Mouse (Mus musculus) midbrain, embryonic 14.5 days (tissue): ENCODE measurements around the gene Pik3ip1. TPM values are rescaled to one million over a fixed set of nuclear protein-coding genes. Genes with fewer than 3 reads are reported as not detected.

ENCODE experiments used
- ATAC-seq: fragments of 200-750 bp; cut with Nextera tagmentation; 2 replicates; pipeline ENCODE4 v1.8.0; 2017; ENCODE audit warnings: moderate number of reproducible peaks, moderate library complexity; ENCODE audit not compliant: low FRiP score, low TSS enrichment
- DNase-seq: peaks from one replicate; pipeline ENCODE4 v3.0.0-alpha.2; 2015
- H3K27ac ChIP-seq: fragments of 300-500 bp; sonication (generic); replicated peaks from 2 replicates; pipeline ENCODE4 v1.5.1; 2014; ENCODE audit warnings: mild to moderate bottlenecking, low read depth, low read length, moderate library complexity
- H3K27me3 ChIP-seq: fragments of 300-500 bp; sonication (generic); 2 replicates; pipeline ENCODE4 v1.6.1; 2014; ENCODE audit warnings: low read length, control low read depth, mixed read lengths; ENCODE audit not compliant: control insufficient read depth, insufficient read depth
- H3K36me3 ChIP-seq: fragments of 300-500 bp; sonication (generic); 2 replicates; pipeline ENCODE4 v1.6.1; 2014; ENCODE audit warnings: low read length, control low read depth; ENCODE audit not compliant: control insufficient read depth, insufficient read depth
- H3K4me1 ChIP-seq: fragments of 300-500 bp; sonication (generic); 2 replicates; pipeline ENCODE4 v1.6.1; 2014; ENCODE audit warnings: mild to moderate bottlenecking, antibody characterized with exemption, low read length, control low read depth; ENCODE audit not compliant: control insufficient read depth, insufficient read depth
- H3K4me2 ChIP-seq: fragments of 300-500 bp; sonication (generic); 2 replicates; pipeline ENCODE4 v1.6.1; 2014; ENCODE audit warnings: mild to moderate bottlenecking, low read length, moderate library complexity
- H3K4me3 ChIP-seq: fragments of 300-500 bp; sonication (generic); replicated peaks from 2 replicates; pipeline ENCODE4 v1.5.1; 2014; ENCODE audit warnings: low read depth, low read length
- H3K9ac ChIP-seq: fragments of 300-500 bp; sonication (generic); replicated peaks from 2 replicates; pipeline ENCODE4 v1.6.1; 2014; ENCODE audit warnings: mild to moderate bottlenecking, low read length, moderate library complexity
- H3K9me3 ChIP-seq: fragments of 300-500 bp; sonication (generic); 2 replicates; pipeline ENCODE4 v1.6.1; 2016; ENCODE audit warnings: low read length, control low read depth, mixed read lengths; ENCODE audit not compliant: control insufficient read depth
- WGBS: fragments of 180-500 bp; shearing (Covaris S2); extraction: QIAGEN DNeasy Blood & Tissue Kit; methylation state at CpG from one replicate; pipeline ENCODE4 v1.1.7; 2014; 5-methylcytosine and 5-hydroxymethylcytosine counted together
- polyA plus RNA-seq: library from polyadenylated mRNA; unstranded; fragments of >200 nt; fragmentation: Nextera tagmentation; extraction: Ambion mirVana; gene quantifications from 2 replicates; pipeline ENCODE4 v1.2.1, GENCODE M21; 2014

Pik3ip1 gene
- polyA plus RNA-seq, 1 experiment from 2014 or later, result 20.2 TPM

DNA sequence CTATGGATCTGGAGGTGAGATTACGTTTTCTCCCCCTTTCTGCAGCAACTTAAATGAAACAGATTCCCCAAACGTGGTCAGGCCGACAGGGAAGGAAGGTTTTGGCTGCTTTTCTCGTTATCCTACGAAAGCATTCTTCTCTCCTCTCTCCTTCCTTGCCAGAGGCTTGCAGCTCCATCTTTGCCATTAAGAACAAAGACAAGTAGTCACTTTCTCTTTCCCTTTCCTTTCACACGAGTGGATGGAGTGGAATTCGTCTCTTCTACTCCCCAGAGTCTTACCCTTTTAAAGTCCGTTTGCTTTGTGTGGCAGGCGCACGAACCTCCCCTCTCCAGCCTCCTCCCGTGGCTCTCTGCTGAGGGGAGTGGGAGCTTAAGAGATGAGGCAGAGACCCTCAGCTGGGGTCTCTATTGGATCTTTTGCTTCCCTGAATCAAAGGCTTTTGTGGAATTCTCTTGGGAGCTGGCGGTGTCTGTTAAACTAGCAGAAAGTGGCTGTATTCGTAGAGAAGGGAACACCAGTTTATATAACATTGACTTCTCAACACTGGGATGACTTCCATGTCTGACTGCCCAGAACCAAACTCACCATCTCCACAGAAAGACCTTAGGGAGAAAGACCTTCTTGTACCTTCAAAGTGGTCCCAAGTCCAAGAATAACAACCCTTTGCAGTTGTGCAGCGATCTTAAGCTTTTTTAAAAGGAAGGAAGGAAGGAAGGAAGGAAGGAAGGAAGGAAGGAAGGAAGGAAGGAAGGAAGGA, 970 bp downstream of the Pik3ip1 start:
- Histone ChIP-seq H3K27me3 (no peaks in the 10 kb centered on the region), H3K27ac (peak overlapping the region; percentile 52), H3K4me1 (peaks cover 9% of the 10 kb centered on the region), H3K9ac (peak overlapping the region; percentile 52), H3K4me2 (peak overlapping the region; percentile 100), H3K9me3 (no peaks in the 10 kb centered on the region), H3K36me3 (peaks cover 10% of the 10 kb centered on the region; the same call in 1 of the 2 replicates), H3K4me3 (peak overlapping the region; percentile 63)
- DNase-seq, result peak; percentile 59
- WGBS, result 1% methylated on average over 14 of the region's 14 CpGs
- ATAC-seq, result no peak

GRCm38 (mm10) chr11:3331756-3332642, 1.8 kb downstream of the Pik3ip1 start:
- Histone ChIP-seq H3K27me3 (no peaks in the 10 kb centered on the region), H3K9ac (peak overlapping the region; percentile 63), H3K4me1 (peaks cover 10% of the 10 kb centered on the region), H3K4me2 (peak overlapping the region; percentile 100), H3K27ac (peak overlapping the region; percentile 67), H3K36me3 (peaks cover 10% of the 10 kb centered on the region; the same call in 1 of the 2 replicates), H3K9me3 (no peaks in the 10 kb centered on the region), H3K4me3 (peak overlapping the region; percentile 63)
- ATAC-seq (peak; percentile 96), DNase-seq (peak; percentile 97)
- WGBS, result under 1% methylated on average over 75 of the region's 75 CpGs

DNA sequence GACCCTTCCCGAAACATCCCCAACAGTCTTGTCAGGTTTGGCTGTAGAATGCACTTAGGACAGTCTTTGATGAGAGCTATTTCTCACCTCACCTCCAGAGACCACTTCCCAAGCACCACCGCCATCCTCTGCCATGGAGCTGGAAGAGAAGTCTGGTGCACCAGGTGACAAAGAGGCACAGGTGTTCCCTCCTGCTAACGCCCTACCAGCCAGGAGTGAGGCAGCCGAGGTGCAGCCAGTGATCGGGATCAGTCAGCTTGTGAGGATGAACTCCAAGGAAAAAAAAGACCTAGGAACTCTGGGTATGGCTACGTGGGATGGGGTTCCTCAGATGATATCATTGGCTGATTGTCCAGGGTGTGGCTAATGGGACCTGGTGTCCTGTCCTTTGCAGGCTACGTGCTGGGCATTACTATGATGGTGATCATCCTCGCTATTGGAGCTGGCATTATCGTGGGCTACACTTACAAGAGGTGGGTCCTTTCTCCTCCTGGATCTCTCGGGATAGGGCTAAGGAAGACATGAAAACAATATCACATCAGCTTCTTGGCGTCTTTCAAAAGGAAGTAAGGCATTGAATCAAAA, 3.0 kb downstream of the Pik3ip1 start:
- ATAC-seq, result no peak
- Histone ChIP-seq H3K4me1 (peaks cover 21% of the 10 kb centered on the region), H3K27me3 (no peaks in the 10 kb centered on the region), H3K4me3 (no peak overlapping the region), H3K27ac (no peak overlapping the region), H3K36me3 (peaks cover 10% of the 10 kb centered on the region; the same call in 1 of the 2 replicates), H3K9ac (no peak overlapping the region), H3K4me2 (no peak overlapping the region), H3K9me3 (no peaks in the 10 kb centered on the region)
- no peak for DNase-seq
- WGBS, result 94% methylated on average over 11 of the region's 11 CpGs

- DNase-seq (no peak), ATAC-seq (no peak)
- H3K9ac ChIP-seq, result no peak overlapping the region
- H3K27ac ChIP-seq, result no peak overlapping the region
- peaks cover 21% of the 10 kb centered on the region for H3K4me1 ChIP-seq
- peaks cover 10% of the 10 kb centered on the region; the same call in 1 of the 2 replicates for H3K36me3 ChIP-seq
- H3K9me3 ChIP-seq, result no peaks in the 10 kb centered on the region
- H3K4me3 ChIP-seq, result no peak overlapping the region
- H3K4me2 ChIP-seq, result no peak overlapping the region
- H3K27me3 ChIP-seq, result no peaks in the 10 kb centered on the region
- 93% methylated on average over 11 of the region's 11 CpGs for WGBS
These were observed 4.0 kb downstream of the Pik3ip1 start for GRCm38 (mm10) chr11:3334141-3334710.

DNA sequence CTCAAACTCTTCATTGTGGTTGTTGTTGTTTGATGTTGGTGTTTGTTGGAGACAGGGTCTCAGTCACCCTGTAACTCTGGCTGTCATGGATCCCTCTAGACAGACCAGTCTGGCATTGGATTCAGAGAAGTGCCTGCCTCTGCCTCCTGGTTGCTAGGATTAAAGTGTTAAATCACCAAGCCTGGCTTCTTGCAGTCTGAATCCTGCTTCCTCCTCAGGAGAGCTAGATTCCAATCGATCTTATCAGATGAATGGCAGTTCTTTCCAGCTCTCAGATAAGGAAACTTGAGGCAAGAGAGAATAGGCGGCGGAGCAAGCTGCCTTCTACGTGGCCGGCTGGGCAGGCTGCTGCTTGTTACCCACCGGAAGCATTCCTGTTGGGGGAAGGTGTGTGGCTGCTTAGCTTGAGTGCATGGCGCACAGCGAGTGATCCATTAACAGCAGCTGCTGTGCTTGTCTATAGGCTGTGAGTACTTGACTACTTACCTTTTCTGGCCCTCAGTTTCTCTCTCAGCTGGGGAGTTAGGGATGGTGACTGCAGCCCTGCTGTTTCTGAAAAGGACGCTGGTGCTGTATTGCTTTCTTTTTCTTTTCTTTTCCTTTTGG, 4.6 kb downstream of the Pik3ip1 start:
- Histone ChIP-seq H3K4me2 (no peak overlapping the region), H3K9ac (no peak overlapping the region), H3K4me1 (peaks cover 21% of the 10 kb centered on the region), H3K36me3 (peaks cover 10% of the 10 kb centered on the region; the same call in 1 of the 2 replicates), H3K9me3 (no peaks in the 10 kb centered on the region), H3K4me3 (no peak overlapping the region), H3K27me3 (no peaks in the 10 kb centered on the region), H3K27ac (no peak overlapping the region)
- DNase-seq (no peak), ATAC-seq (no peak)
- WGBS, result 49% methylated on average over 9 of the region's 9 CpGs

DNA sequence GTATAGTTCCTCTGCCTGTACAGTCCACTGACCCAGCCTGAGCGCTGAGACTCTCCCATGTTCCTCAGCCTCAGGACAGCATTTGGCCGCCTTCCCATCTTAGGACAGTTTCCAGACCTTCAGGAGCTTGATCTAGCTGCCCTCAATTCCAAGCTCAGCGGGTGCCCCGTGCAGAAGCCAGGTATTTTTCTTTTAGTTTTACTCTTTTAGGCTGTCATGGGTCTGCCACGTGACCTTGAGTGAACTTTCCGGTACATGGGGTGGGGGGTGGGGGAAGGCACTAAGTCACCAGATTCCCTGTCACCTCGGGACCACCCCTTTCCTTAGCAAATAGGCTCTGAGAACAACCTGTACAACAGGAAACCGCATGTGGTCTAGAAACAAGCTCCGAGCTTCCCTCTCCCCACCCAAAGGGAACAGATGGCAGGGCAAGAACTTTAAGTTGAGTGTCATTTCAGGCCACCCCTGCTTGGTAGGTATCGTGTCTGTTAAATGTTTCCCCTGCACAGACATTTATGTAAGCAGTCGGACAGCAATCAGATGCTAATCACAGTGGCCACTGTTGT, 5.5 kb downstream of the Pik3ip1 start:
- ATAC-seq (no peak), DNase-seq (no peak)
- WGBS, result 63% methylated on average over 11 of the region's 11 CpGs

DNA sequence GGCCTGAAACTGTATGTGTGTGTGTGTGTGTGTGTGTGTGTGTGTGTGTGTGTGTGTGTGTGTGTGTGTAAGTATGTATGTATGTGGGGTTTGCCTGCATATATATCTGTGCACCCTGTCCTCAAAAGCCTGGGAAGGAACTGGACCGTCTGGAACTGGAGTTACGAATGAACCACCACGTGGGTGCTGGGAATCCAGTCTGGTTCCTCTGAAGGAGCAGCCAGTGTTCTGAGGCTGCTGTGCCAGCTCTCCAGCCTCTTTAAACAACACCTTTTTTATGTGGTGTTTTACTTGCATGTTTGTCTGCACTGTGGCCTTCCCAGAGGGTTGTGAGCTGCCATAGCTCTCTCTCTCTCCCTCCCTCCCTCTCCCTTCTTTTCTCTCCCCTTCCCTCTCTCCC, 6.4 kb downstream of the Pik3ip1 start:
- H3K4me1 ChIP-seq, result peaks cover 21% of the 10 kb centered on the region
- no peak overlapping the region for H3K4me3 ChIP-seq
- peaks cover 14% of the 10 kb centered on the region; the same call in 1 of the 2 replicates for H3K36me3 ChIP-seq
- 0 out of 2 replicates have a peak overlapping the region, but pooled peaks have one; percentile 26 for H3K27ac ChIP-seq
- ATAC-seq, result no peak
- H3K4me2 ChIP-seq, result no peak overlapping the region
- H3K9me3 ChIP-seq, result no peaks in the 10 kb centered on the region
- no peak overlapping the region for H3K9ac ChIP-seq
- no peak for DNase-seq
- H3K27me3 ChIP-seq, result no peaks in the 10 kb centered on the region
- WGBS, result 75% methylated on average over 3 of the region's 3 CpGs

More for the DNA sequence above, 5.5 kb downstream of the Pik3ip1 start:
- no peak overlapping the region for H3K9ac ChIP-seq
- H3K4me3 ChIP-seq, result no peak overlapping the region
- H3K4me1 ChIP-seq, result peaks cover 21% of the 10 kb centered on the region
- no peak overlapping the region for H3K27ac ChIP-seq
- H3K27me3 ChIP-seq, result no peaks in the 10 kb centered on the region
- no peaks in the 10 kb centered on the region for H3K9me3 ChIP-seq
- peaks cover 10% of the 10 kb centered on the region; the same call in 1 of the 2 replicates for H3K36me3 ChIP-seq
- H3K4me2 ChIP-seq, result no peak overlapping the region
